Mouse (Mus musculus) limb, embryonic 11.5 days (tissue): ENCODE results near the gene Sod2. TPM values are rescaled to one million over a fixed set of nuclear protein-coding genes. Genes with fewer than 3 reads are reported as not detected.
"Not testable (repeated sequence)": the region's sequence is repeated elsewhere in the genome, so short reads cannot be mapped to it uniquely, and the experiment has no call there.

Experiments used
- ATAC-seq: fragments of 200-750 bp; cut with Nextera tagmentation; 2 replicates; pipeline ENCODE4 v1.8.0; 2017; ENCODE audit warnings: low read depth; ENCODE audit not compliant: insufficient number of reproducible peaks, low FRiP score, low TSS enrichment
- DNase-seq: peaks from one replicate; pipeline ENCODE4 v3.0.0-alpha.2; 2015; ENCODE audit warnings: low spot score
- H3K27ac ChIP-seq: fragments of 300-500 bp; sonication (generic); replicated peaks from 2 replicates; pipeline ENCODE4 v1.5.1; 2014; ENCODE audit warnings: low read depth, mild to moderate bottlenecking, low read length
- H3K27me3 ChIP-seq: fragments of 300-500 bp; sonication (generic); 2 replicates; pipeline ENCODE4 v1.6.1; 2014; ENCODE audit warnings: mild to moderate bottlenecking, low read length, mixed read lengths; ENCODE audit not compliant: control insufficient read depth, insufficient read depth
- H3K36me3 ChIP-seq: fragments of 300-500 bp; sonication (generic); 2 replicates; pipeline ENCODE4 v1.6.1; 2014; ENCODE audit warnings: mild to moderate bottlenecking, low read length, moderate library complexity, mixed read lengths; ENCODE audit not compliant: control insufficient read depth, insufficient read depth
- H3K4me1 ChIP-seq: fragments of 300-500 bp; sonication (generic); 2 replicates; pipeline ENCODE4 v1.6.1; 2014; ENCODE audit warnings: low read length, mixed read lengths; ENCODE audit not compliant: control insufficient read depth, insufficient read depth
- H3K4me2 ChIP-seq: fragments of 300-500 bp; sonication (generic); 2 replicates; pipeline ENCODE4 v1.6.1; 2014; ENCODE audit warnings: low read depth, mild to moderate bottlenecking, moderate library complexity; ENCODE audit not compliant: severe bottlenecking
- H3K4me3 ChIP-seq: fragments of 300-500 bp; sonication (generic); 2 replicates; pipeline ENCODE4 v1.5.1; 2014; ENCODE audit warnings: low read depth, low read length
- H3K9ac ChIP-seq: fragments of 300-500 bp; sonication (generic); 2 replicates; pipeline ENCODE4 v1.6.1; 2014; ENCODE audit warnings: mild to moderate bottlenecking, low read length
- H3K9me3 ChIP-seq: fragments of 300-500 bp; sonication (generic); 2 replicates; pipeline ENCODE4 v1.6.1; 2016; ENCODE audit warnings: low read length; ENCODE audit not compliant: control insufficient read depth
- WGBS: fragments of 180-500 bp; shearing (Covaris S2); extraction: QIAGEN DNeasy Blood & Tissue Kit; methylation state at CpG from one replicate; pipeline ENCODE4 v1.1.7; 2014; 5-methylcytosine and 5-hydroxymethylcytosine counted together
- polyA plus RNA-seq: library from polyadenylated mRNA; unstranded; fragments of >200 nt; fragmentation: Nextera tagmentation; extraction: Ambion mirVana; gene quantifications from 2 replicates; pipeline ENCODE4 v1.2.1, GENCODE M21; 2014

The Sod2 gene
- polyA plus RNA-seq, 1 experiment from 2014 or later: 101 TPM

DNA sequence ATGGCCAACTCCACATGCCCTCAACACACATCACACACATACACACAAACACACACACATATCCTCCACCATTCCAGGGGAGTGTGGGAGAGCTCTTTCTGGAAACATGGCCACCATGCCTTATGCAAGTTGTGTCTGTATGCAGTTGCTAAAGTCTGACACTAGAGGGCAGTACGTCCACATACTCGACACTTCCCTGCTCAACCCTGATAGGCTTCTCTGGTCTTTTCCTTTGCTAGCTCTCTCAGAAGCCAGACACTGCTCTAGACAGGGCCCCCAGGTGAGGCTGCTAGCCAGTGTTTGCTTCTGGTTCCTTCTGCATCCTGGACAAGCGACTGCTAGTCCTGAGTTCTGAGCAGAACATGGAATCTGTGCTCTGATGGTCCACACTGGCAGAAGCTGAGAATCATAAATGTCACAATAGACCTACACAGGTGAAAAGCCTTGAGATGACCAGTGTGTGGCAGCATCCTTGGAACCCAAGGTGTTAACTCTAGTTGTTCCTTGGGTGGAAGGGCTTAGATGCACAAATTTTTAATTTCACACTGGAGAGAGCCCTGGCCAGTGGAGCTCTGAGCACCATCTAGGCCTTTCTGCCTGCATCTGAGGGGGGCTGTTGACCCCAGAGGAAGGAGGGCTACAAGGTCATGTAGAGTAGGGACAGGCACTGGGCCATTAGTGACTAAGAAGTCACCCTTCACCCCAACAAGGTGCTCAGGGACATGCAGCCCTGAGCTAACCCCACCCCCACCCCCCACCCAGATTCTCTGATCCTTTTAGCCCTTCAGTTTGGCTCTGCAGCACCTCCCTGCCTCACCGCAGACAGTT is 37.4 kb downstream of the Sod2 start:
- DNase-seq (peak; percentile 52), ATAC-seq (peak; percentile 84)
- not testable (repeated sequence) for H3K27ac ChIP-seq, H3K4me1 ChIP-seq, H3K9ac ChIP-seq, H3K4me3 ChIP-seq, H3K36me3 ChIP-seq, H3K9me3 ChIP-seq, H3K4me2 ChIP-seq, H3K27me3 ChIP-seq
- WGBS: 4% methylated on average over 3 of the region's 4 CpGs

DNA sequence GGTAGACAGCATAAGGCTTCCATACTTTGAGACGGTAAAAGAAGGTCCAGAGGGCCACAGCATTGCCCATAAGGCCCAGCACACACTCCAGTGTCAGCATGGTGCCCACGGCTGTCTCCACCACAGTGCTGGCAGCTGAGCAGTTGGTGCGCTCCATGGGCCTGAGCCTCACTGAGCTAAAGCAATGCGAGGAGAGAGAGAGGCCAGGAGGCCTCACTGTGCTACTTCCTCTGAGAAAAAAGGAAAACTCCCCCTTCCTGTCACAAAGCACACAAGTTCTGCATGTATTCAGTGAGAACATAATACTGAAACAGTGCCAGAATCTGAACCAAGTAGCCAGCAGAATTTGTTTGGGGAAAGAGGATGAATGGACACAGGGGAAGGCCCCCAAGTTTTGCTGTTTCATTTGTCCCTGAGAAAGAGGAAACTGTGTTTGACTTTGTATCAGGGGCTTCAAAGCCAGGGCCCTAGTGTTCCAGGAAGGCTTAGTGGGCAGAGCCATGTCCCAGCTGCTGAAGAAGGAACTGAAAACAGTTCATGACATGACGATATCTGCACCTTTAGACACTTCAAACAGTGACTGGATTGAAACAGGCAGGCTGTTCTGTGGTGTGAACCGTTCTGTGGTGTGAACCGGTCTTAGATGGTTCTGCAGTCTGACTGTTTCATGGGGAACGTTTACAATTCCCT is 45.6 kb downstream of the Sod2 start, which contains the start of gene Gpr31b:
Gpr31b (minus strand) TSS at position 173 of the 690 bp plus-strand sequence.
- 60% methylated on average over 1 of the region's 8 CpGs for WGBS

DNA sequence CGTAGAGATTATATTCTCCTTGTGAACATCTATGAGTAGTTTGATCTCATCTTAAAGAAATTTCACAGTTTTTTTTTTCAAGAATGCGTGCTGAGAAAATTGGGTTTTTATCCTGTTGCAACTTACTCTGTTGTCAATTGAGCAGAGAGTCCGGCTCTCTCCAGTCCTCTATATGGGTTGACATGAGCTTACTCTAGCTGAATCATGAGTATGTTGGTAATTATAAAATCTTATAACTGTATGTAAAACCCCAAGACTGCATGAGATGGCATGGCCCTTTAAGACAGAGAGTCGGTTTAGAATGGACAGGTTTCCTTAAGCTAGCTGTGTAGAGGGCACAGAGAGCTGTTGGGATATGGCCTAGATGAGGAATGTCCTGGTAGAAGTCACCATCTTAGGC is 54.2 kb downstream of the Sod2 start, which contains the start of gene Tcp10b:
Tcp10b (plus strand) TSS at position 301 of the 400 bp plus-strand sequence.
- not testable (repeated sequence) for H3K4me2 ChIP-seq, H3K36me3 ChIP-seq, H3K9ac ChIP-seq, H3K9me3 ChIP-seq, H3K4me3 ChIP-seq, DNase-seq, ATAC-seq, H3K4me1 ChIP-seq, H3K27me3 ChIP-seq, H3K27ac ChIP-seq
- 90% methylated on average over 4 of the region's 4 CpGs for WGBS

More for the DNA sequence above, 45.6 kb downstream of the Sod2 start, which contains the start of gene Gpr31b:
- H3K4me1 ChIP-seq, H3K27me3 ChIP-seq, H3K27ac ChIP-seq, H3K4me2 ChIP-seq, DNase-seq, H3K9ac ChIP-seq, H3K36me3 ChIP-seq, H3K9me3 ChIP-seq, ATAC-seq, H3K4me3 ChIP-seq: not testable (repeated sequence)

DNA sequence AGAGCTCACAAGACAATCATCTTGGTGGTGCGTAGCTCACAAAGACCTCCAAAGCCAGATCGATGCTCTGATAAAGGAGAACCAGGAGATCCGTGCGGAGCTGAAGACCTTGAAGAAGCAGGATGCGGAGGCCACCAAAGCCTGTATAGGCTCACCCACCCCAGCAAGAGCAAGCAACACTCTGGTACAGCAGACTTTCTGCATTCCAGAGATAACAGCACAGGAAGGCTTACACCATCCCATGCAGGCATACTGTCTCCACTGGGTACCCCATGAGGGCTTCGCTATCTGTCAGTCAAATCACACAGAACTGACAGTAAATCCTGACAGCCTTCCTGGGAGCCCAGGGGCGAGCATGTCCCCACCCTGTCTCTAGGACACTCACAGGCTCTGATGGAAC is 56.2 kb downstream of the Sod2 start:
- not testable (repeated sequence) for H3K4me3 ChIP-seq, H3K9me3 ChIP-seq, H3K4me1 ChIP-seq, H3K27ac ChIP-seq, ATAC-seq, H3K9ac ChIP-seq, DNase-seq, H3K36me3 ChIP-seq, H3K27me3 ChIP-seq, H3K4me2 ChIP-seq
- WGBS: 95% methylated on average over 2 of the region's 7 CpGs

DNA sequence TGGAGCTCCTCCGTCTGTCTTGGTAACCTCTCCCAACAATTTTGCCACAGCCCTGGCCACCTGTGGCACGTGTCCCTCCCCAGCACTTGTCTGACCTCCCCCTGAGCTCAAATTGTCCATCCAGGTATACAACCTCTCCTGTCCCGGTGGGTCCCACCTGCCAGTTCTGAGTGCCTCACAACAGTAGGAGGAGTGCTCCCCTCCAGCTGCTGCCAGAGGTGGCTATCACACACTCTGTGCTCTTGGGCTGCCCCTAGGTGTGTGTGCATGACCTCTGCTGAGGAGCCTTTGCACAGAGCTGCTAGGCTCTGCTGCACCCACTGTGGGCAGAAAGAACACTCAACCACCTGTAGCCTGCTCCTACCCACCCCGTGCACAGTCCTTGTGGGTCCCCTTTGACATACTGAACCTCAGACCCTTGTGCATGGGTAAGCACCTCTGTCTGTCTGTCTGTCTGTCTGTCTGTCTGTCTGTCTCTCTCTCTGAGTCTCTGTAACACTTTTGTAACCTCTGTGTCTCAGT is 61.3 kb downstream of the Sod2 start:
- H3K4me1 ChIP-seq, H3K36me3 ChIP-seq, DNase-seq, ATAC-seq, H3K4me3 ChIP-seq, H3K27ac ChIP-seq, H3K9ac ChIP-seq, H3K9me3 ChIP-seq, H3K4me2 ChIP-seq, H3K27me3 ChIP-seq: not testable (repeated sequence)
- 80% methylated on average over 1 of the region's 4 CpGs for WGBS

DNA sequence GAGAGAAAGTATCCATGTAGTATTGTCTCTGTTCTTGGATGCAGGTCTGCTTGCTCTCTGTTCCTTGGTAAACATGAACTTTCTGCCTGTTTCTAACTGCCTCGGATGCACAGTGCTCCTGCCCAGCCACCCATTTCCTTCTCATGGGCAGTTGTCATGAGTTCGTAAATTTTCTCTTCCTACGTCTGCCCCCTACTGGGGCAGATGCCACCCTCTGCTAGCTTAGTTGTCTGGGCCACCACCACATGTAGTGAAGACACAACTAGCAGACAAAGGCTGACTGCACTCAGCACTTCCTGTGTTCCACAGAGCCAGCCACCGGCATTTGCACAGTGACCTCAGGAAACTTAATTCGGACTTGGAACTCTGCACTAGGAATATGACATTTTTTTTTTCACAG is 62.6 kb downstream of the Sod2 start:
- H3K9ac ChIP-seq, H3K36me3 ChIP-seq, H3K4me1 ChIP-seq, H3K9me3 ChIP-seq, H3K27me3 ChIP-seq, H3K4me2 ChIP-seq, H3K27ac ChIP-seq, ATAC-seq, DNase-seq, H3K4me3 ChIP-seq: not testable (repeated sequence)
- WGBS: 64% methylated on average over 3 of the region's 5 CpGs

Other genes with a start within 250 kb of the Sod2 start
- 28.0 and 31.5 TPM in 2 replicates for gene Igf2r, start 237.2 kb upstream of the Sod2 start, polyA plus RNA-seq
- gene Mas1, start 138.7 kb upstream of the Sod2 start, polyA plus RNA-seq: 0.50 and 0.81 TPM in 2 replicates
- gene Mrgprh, start 130.8 kb upstream of the Sod2 start, polyA plus RNA-seq: not detected in 2 replicates
- 1.7 and 2.3 TPM in 2 replicates for gene Pnldc1, start 96.6 kb upstream of the Sod2 start, polyA plus RNA-seq
- 578 and 600 TPM in 2 replicates for gene Tcp1, start 91.1 kb upstream of the Sod2 start, polyA plus RNA-seq
- gene Mrpl18, start 90.5 kb upstream of the Sod2 start, polyA plus RNA-seq: 195 and 199 TPM in 2 replicates
- 0.68 and 0.88 TPM in 2 replicates for gene Acat3, start 66.2 kb upstream of the Sod2 start, polyA plus RNA-seq
- gene Acat2, start 46.1 kb upstream of the Sod2 start, polyA plus RNA-seq: 236 and 271 TPM in 2 replicates
- gene Wtap, start 12.7 kb upstream of the Sod2 start, polyA plus RNA-seq: 155 and 160 TPM in 2 replicates
- not detected in 2 replicates for gene Gpr31b, start 45.5 kb downstream of the Sod2 start, polyA plus RNA-seq
- gene Tcp10b, start 54.3 kb downstream of the Sod2 start, polyA plus RNA-seq: not detected in 2 replicates
- gene Unc93a, start 125.0 kb downstream of the Sod2 start, polyA plus RNA-seq: not detected in 2 replicates
- not detected in 2 replicates for gene Smok2a, start 214.3 kb downstream of the Sod2 start, polyA plus RNA-seq
- gene Smok2b, start 223.4 kb downstream of the Sod2 start, polyA plus RNA-seq: not detected in 2 replicates